Mouse (Mus musculus) lung, embryonic 14.5 days (tissue): Measurements from ENCODE around the gene Ikbke. TPM values are rescaled to one million over a fixed set of nuclear protein-coding genes. Genes with fewer than 3 reads are reported as not detected.

Experiments used
- ATAC-seq: fragments of 200-750 bp; cut with Nextera tagmentation; 2 replicates; pipeline ENCODE4 v1.8.0; 2017; ENCODE audit warnings: mild to moderate bottlenecking, moderate TSS enrichment, moderate library complexity; ENCODE audit not compliant: insufficient read depth
- DNase-seq: peaks from one replicate; pipeline ENCODE4 v3.0.0-alpha.2; 2015
- H3K27ac ChIP-seq: fragments of 300-500 bp; sonication (generic); 2 replicates; pipeline ENCODE4 v1.5.1; 2014; ENCODE audit warnings: low read depth, mild to moderate bottlenecking, moderate library complexity
- H3K27me3 ChIP-seq: fragments of 300-500 bp; sonication (generic); 2 replicates; pipeline ENCODE4 v1.6.1; 2014; ENCODE audit warnings: low read length, control low read depth; ENCODE audit not compliant: insufficient read depth
- H3K36me3 ChIP-seq: fragments of 300-500 bp; sonication (generic); 2 replicates; pipeline ENCODE4 v1.6.1; 2014; ENCODE audit warnings: control low read depth; ENCODE audit not compliant: insufficient read depth
- H3K4me1 ChIP-seq: fragments of 300-500 bp; sonication (generic); 2 replicates; pipeline ENCODE4 v1.6.1; 2014; ENCODE audit warnings: antibody characterized with exemption, control low read depth; ENCODE audit not compliant: insufficient read depth
- H3K4me2 ChIP-seq: fragments of 300-500 bp; sonication (generic); 2 replicates; pipeline ENCODE4 v1.6.1; 2014; ENCODE audit warnings: mild to moderate bottlenecking
- H3K4me3 ChIP-seq: fragments of 300-500 bp; sonication (generic); 2 replicates; pipeline ENCODE4 v1.5.1; 2014; ENCODE audit warnings: low read depth, low read length
- H3K9ac ChIP-seq: fragments of 300-500 bp; sonication (generic); 2 replicates; pipeline ENCODE4 v1.6.1; 2014
- H3K9me3 ChIP-seq: fragments of 300-500 bp; sonication (generic); 2 replicates; pipeline ENCODE4 v1.6.1; 2016; ENCODE audit warnings: low read depth, low read length, control low read depth
- CTCF ChIP-seq: IDR thresholded peaks from 2 replicates; pipeline ENCODE4 v1.5.1; 2016; ENCODE audit warnings: antibody characterized with exemption, low read depth
- WGBS: fragments of 180-500 bp; shearing (Covaris S2); extraction: QIAGEN DNeasy Blood & Tissue Kit; methylation state at CpG from one replicate; pipeline ENCODE4 v1.1.7; 2014; 5-methylcytosine and 5-hydroxymethylcytosine counted together
- polyA plus RNA-seq: library from polyadenylated mRNA; unstranded; fragments of >200 nt; fragmentation: Nextera tagmentation; extraction: Ambion mirVana; gene quantifications from 2 replicates; pipeline ENCODE4 v1.2.1, GENCODE M21; 2014

Ikbke gene
- polyA plus RNA-seq, 1 experiment from 2014 or later = 2.3 TPM

DNA sequence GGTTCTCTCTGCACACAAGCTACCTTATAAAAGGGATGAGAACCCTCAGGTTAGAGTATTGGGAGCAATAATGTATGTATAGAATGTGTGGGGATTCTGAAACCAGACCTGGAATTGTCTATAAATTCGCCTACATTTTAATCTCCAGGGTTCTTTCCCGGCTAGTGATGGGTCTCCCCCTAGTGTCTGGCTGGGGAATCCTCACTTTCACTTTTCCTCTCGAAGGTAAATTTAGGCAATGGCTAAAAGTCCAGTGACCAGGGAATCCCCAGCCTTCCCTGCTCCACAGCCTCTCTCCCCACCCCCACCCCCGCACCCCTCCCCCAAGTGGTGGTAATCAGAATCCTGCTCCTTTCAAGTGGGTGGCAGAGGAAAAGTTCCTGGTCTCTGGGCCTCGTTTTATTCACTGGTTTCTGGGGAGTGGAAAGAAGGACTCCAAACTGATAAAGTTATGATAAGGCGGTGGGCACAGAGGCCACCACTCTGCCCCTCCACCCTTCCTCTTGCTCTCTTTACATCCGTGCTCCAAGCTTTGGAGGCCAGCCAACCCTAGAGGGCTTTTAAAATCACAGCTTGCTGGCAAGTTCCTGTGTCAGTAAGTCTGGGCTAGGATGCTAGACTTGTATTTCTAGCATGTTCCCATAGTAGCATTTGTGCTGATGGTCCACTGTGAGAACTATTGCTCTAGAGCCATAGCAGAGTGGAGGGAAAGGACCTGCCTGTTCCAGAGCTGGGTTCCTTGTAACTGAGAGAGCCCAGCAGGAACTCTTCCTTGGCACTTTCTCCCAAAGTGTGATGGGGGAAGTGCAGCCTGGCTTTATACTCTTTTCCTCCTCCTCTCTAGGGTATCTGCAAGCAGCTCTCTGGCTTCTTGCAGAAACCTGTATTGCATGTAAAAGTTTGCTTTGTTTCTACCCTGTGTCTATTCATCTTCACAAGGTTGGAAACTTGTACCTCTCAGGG is 32.7 kb downstream of the Ikbke start:
- WGBS = under 1% methylated on average over 7 of the region's 7 CpGs
- Histone ChIP-seq H3K27ac (no peak overlapping the region), H3K4me3 (no peak overlapping the region), H3K27me3 (peaks cover 33% of the 10 kb centered on the region), H3K36me3 (no peaks in the 10 kb centered on the region), H3K9ac (no peak overlapping the region), H3K4me2 (peak overlapping the region; percentile 99), H3K9me3 (no peaks in the 10 kb centered on the region), H3K4me1 (peaks cover 6% of the 10 kb centered on the region; the same call in 1 of the 2 replicates)
- TF ChIP-seq CTCF = peak; percentile 72
- peak; percentile 84 for DNase-seq
- peak; percentile 19; the same call in 1 of the 2 replicates for ATAC-seq

DNA sequence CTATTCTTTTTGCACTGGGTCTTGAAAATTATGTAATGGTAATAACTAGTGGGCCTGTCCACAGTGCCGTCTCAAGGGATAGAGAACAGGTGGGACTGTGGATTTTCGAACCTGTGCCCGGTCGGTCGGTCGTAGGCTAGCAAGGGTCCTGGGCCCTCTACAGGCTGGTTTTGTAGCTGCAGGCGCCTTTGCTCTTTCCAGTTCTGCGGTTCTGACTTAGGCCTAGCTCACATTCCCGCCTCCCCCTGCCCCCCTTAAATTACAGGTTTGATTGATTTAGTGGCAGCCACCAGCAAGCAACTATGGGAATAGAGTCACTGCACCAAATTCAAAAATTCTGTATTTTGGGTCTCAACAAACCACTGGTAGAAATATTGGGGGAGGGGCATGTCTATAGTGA is 33.5 kb downstream of the Ikbke start:
- Histone ChIP-seq H3K9ac (no peak overlapping the region), H3K4me1 (peaks cover 6% of the 10 kb centered on the region; the same call in 1 of the 2 replicates), H3K36me3 (no peaks in the 10 kb centered on the region), H3K27ac (no peak overlapping the region), H3K4me3 (peak overlapping the region; percentile 66), H3K4me2 (peak overlapping the region; percentile 99), H3K9me3 (no peaks in the 10 kb centered on the region), H3K27me3 (peaks cover 34% of the 10 kb centered on the region)
- 6% methylated on average over 9 of the region's 9 CpGs for WGBS
- peak; percentile 48 for ATAC-seq
- TF ChIP-seq CTCF = peak; percentile 56
- peak; percentile 71 for DNase-seq

DNA sequence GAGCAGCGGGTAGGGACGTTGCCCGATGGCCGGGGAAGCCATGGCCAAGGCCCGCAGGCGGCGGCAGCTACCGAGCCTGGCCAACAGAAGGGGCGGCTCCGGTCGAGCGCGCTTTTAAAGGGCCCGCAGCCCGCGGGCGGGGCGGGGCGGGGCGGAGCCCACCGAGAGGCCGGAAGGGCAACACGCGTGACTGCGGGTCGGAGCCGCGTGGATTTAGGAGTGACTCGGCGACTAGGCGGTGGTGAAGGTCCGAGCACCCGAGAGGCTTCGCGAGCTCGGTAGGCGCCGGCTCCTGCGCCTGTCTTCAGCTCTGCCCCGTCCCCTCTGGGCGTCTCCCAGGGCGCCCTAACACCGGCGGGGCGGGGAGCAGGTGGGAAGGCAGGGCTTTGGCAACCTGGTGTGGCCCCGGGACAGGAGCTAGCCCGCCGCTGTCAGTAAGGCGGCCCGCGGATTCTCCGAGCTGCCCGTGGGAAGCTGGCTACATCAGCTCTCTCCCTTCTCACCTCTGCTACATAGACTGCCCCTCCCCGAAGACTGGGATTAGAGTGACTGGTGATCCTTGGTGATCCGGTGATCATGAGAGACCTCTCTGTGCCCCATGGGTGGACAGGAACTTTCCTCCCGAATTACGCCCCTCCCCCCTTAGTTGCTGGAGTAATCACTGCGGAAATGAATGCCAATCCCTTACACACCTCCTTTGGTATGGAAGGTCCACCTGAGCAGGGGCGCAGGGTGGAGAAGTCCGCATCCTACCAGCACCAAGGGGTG is 34.1 kb downstream of the Ikbke start, which contains the start of gene Rassf5:
Rassf5 (minus strand) TSS at position 170 of the 768 bp plus-strand sequence.
- no peak for TF ChIP-seq CTCF
- peaks cover 34% of the 10 kb centered on the region for H3K27me3 ChIP-seq
- ATAC-seq (peak; percentile 53), DNase-seq (peak; percentile 71)
- H3K27ac ChIP-seq = no peak within 1 kb of the TSS
- H3K9me3 ChIP-seq = no peaks in the 10 kb centered on the region
- no peaks in the 10 kb centered on the region for H3K36me3 ChIP-seq
- WGBS = under 1% methylated on average over 50 of the region's 60 CpGs
- peak within 1 kb of the TSS; percentile 66 for H3K4me3 ChIP-seq
- H3K9ac ChIP-seq = peak within 1 kb of the TSS; percentile 67
- peaks cover 6% of the 10 kb centered on the region; the same call in 1 of the 2 replicates for H3K4me1 ChIP-seq
- peak within 1 kb of the TSS; percentile 99 for H3K4me2 ChIP-seq

DNA sequence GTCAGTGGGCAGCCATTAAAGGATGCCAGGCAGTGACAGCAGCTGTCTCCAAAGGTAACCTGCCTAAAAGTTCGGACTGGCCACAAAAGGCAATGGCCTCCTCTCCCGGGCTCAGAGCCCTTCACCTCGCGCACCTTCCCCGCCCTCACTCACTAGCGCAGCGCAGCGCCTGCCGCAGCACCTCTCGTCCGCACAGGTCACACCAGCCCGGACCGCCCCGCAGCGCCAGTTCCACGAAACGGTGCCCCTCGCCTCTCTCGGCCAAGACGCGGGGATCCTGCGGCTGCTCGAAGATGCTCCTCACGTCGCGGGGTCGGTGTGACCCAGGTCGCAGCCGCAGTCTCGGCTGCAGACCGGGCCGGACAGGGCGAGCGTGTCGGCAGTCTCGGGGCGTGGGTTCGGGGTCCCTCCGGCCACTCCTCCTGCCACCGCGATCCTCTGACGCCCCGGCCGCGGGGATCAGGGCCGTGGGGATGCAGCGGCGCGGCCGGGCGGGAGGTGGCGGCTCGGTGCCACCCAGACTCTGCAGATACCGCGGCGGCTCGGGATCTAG is 34.8 kb downstream of the Ikbke start:
- Histone ChIP-seq H3K9ac (peak overlapping the region; percentile 67), H3K27me3 (peaks cover 34% of the 10 kb centered on the region), H3K4me3 (peak overlapping the region; percentile 66), H3K36me3 (no peaks in the 10 kb centered on the region), H3K4me2 (peak overlapping the region; percentile 99), H3K27ac (no peak overlapping the region), H3K9me3 (no peaks in the 10 kb centered on the region), H3K4me1 (peaks cover 6% of the 10 kb centered on the region; the same call in 1 of the 2 replicates)
- TF ChIP-seq CTCF = no peak
- ATAC-seq (peak; percentile 1; the same call in 1 of the 2 replicates), DNase-seq (no peak)
- 1% methylated on average over 55 of the region's 57 CpGs for WGBS

DNA sequence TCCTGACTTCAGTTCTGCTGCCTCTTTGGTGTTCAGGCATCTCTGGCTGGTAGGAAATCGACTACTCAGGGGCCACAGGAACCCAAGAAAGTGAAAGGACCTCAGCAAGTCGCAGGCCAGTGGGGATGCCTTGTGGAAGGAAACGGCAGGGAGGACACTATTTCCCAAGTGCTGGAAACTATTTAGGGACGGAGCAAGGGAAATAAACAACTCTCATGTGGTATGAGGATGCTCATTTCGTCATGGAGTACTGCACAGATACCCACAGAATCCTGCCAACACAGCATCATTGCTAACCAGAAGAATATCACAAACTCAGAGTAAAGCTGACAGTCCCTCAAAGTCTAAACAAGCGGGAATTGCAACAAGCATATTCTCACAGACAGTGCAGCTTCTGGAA is 36.5 kb downstream of the Ikbke start:
- Histone ChIP-seq H3K27me3 (peaks cover 34% of the 10 kb centered on the region), H3K4me1 (peaks cover 6% of the 10 kb centered on the region; the same call in 1 of the 2 replicates), H3K9ac (no peak overlapping the region), H3K4me3 (no peak overlapping the region), H3K36me3 (no peaks in the 10 kb centered on the region), H3K27ac (no peak overlapping the region), H3K4me2 (peak overlapping the region; percentile 20; the same call in 1 of the 2 replicates), H3K9me3 (no peaks in the 10 kb centered on the region)
- DNase-seq (no peak), ATAC-seq (no peak)
- 30% methylated on average over 6 of the region's 6 CpGs for WGBS
- TF ChIP-seq CTCF = no peak

DNA sequence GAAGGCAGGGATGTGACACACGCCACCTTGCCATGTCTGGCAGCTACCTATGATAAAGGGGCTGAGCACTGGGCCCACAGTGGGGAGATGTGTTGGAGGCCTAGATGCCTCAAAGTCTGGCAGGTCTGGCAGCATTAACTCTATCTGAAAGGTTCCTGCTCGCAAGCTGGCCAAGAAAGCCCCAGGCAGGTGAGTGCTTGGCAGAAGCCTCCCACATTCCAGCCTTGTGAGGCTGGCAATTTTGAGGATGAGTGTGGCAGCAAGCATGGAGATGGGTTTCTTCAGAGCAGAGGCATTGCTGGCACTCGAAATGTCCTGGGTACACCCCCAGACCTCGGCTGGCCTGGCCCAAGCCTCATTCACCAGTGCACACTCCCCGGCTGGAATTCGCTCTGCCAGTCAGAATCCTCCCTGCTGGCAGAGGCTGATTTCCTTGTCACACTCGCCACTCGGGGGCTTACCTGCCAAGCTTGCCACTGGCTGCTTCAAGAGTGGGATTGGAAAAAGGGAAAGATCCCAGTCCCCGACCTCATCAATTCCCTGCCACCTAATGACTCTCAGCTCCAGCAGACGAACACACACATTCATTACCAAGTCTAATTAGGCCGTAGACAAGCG is 39.7 kb downstream of the Ikbke start:
- 64% methylated on average over 12 of the region's 12 CpGs for WGBS
- no peak for DNase-seq
- H3K4me3 ChIP-seq = no peak overlapping the region
- no peak for TF ChIP-seq CTCF
- no peak overlapping the region for H3K4me2 ChIP-seq
- peak; percentile 9; the same call in 1 of the 2 replicates for ATAC-seq
- no peaks in the 10 kb centered on the region for H3K4me1 ChIP-seq
- no peaks in the 10 kb centered on the region for H3K9me3 ChIP-seq
- no peaks in the 10 kb centered on the region for H3K36me3 ChIP-seq
- peaks cover 23% of the 10 kb centered on the region for H3K27me3 ChIP-seq
- H3K27ac ChIP-seq = no peak overlapping the region
- no peak overlapping the region for H3K9ac ChIP-seq
